Mouse (Mus musculus): Measurements from ENCODE around the gene Ghrh.

The Ghrh gene

DNA sequence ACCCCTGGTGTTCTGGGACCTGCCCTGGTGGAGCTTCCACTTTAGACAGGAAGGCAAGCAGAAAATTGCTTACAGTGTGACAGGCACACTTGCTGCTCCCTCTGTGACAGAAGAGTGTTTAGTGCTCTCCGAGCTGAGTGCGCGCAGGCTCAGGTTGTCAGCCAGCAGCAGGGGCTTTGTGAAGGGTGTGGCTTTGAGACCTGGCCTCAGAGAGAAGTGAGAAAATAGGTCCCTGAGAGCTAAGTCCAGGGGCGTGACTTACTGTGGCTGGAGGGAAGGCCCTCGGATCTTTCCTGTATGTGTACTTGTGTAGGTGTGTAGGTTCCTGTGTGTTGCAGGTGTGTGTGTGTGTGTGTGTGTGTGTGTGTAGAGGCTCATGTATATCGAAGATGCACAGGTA lies 4.0 kb downstream of the Ghrh start:
- DNase-seq: no peak

GRCm38 (mm10) chr2:157342328-157342926 lies 4.9 kb downstream of the Ghrh start:
- no peak for DNase-seq

DNA sequence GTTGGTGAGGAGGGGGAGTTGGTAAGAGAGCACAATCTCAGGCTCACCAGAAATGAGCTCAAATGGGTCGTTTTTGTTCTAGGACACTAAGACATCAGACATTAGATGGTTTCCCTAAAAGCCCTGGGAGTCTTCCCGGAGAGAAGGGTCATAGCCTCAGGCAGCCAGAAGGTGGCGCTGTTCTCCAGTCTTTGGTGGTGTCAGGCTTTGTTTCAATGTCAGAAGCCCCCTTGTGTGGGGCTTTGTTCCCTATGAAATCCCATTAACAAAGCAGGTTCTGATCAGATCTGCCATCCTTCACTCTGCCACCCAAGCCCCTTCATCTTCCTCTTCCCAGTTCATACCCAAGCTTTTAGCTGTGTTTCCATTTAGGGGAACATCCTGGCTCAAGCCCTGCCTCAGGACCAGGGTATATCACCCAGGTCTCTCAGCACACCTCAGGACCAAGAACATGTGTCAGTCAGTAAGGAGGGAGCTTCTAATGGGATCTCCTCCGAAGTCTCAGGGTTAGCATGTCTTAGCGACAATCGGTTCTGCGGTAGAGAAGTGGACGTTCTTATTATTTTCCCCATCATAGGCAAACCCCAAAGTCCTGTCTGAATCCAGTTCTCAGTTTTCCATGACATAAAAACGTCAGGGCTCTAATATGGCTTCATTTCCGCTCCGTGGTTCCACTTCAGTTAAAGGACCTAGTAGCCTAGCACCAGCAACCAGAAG lies 5.6 kb downstream of the Ghrh start:
- no peak for DNase-seq

GRCm38 (mm10) chr2:157340221-157340741 lies 7.0 kb downstream of the Ghrh start:
- DNase-seq: peak; percentile 19

GRCm38 (mm10) chr2:157339532-157339931 lies 7.8 kb downstream of the Ghrh start:
- DNase-seq: peak; percentile 11

- peak; percentile 35 for DNase-seq
Measured at GRCm38 (mm10) chr2:157338663-157339062, 8.6 kb downstream of the Ghrh start.

DNA sequence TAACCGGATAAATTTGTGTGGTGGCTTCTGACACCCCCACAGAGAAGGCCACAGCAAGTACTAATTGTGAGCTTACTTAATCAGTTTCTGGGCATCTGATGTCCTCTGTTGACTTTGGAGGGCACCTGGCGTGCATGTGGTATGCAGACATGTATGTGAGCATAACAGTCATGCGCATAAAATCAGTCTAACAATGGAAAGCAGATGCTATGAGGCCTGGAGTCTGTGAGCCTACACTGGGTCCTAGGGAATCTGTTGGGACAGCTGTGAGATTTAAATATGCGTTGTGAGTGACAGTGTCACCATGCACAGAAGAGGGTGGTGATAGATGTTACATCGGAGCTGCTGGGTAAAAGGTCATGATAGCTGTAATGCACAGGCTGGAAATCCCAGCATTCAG lies 15.2 kb downstream of the Ghrh start:
- no peak for DNase-seq

DNA sequence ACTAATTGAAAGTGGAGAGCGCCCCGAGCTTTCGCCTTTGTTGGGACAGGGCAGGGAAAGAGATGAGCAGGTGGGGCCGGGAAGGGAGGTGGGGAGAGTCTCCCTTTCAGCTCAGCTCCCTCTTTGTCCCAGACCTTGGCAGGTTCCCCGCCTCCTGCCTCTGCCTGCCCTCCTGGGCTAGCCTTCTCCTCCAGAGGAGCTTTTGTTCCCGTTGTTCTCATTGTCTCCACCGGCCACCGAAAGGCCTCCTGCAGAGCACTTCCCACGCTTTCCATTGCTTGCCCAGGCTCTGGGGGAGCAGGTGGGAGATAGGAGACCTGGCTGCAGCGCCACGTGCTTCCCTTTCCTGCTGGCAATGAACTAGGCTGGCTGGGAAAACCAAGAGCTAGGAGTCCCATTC lies 18.7 kb downstream of the Ghrh start:
- DNase-seq: no peak

GRCm38 (mm10) chr2:157328106-157328505 lies 19.2 kb downstream of the Ghrh start:
- no peak for DNase-seq

GRCm38 (mm10) chr2:157325238-157325637 lies 22.1 kb downstream of the Ghrh start:
- no peak for DNase-seq

GRCm38 (mm10) chr2:157322029-157322766 lies 25.1 kb downstream of the Ghrh start:
- DNase-seq: no peak

- DNase-seq: peak; percentile 39
Measured at GRCm38 (mm10) chr2:157320886-157321285, 26.4 kb downstream of the Ghrh start.

- DNase-seq: no peak
Measured at GRCm38 (mm10) chr2:157320135-157320534, 27.2 kb downstream of the Ghrh start.

DNA sequence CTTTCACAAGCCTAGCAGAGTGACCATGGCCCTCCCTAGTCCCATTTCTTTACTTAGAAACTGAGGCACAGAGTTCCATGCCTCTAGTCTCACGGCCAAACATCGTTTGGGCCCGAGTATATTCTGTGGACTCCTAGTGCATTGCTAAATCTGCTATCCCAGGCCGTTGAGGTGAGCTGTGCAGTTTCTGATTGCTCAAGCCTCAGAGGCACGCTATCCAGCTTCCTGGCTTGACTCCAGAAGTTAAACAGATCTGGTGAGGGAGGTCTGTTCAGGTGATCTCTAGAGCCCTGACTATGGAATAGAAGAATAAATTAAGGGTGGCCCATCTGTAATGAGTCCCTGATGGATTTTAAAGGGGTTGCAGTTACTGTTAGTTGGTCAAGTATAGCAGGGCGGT lies 30.1 kb downstream of the Ghrh start:
- no peak for DNase-seq

DNA sequence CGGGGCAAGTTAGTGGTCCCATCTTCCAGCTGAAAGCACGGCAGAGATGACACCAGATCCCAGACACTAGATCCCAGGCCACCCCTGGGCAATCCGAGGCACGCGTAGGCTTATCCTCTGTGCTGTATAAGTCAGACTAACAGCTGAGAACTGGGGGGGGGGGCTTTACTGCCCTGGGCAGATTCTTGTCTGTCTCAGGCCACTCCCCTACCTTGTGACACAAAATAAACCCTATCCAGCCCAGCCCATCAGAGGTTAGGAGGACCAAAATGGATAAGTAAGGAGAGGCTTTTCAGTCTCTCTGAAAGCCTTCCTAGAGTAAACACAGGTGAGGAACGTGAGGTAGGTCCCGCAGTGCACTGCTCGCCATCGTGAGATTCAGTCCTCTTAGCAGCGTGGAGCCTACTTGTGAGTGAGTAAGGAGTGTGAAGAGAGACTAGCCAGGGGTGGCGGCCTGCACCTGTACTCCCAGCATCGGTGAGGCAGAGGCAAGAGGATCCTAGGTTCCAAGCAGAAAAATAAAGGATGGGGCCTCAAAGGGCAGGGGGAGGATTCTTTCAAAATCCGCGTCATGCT lies 30.9 kb downstream of the Ghrh start:
- no peak for DNase-seq

DNA sequence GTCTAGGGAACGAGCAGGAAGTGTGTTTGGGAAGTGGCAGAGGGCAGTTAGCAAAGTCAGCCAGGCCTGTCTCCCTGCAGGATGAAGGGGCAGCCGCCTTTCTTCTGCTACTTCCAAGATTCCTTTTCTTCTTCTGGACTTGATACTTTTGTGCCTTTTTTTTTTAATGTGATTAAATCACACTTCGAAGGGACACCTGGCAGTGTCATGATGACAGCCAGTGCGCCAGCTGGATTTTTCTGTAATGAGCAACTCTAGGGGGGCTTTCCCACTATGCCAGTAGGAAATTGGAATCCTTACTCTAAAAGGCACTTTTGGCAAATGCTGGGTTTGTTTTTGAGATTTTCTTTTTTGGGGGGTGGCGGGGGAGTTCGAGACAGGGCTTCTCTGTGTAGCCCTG lies 31.8 kb downstream of the Ghrh start:
- no peak for DNase-seq

- peak; percentile 12 for DNase-seq
Measured at GRCm38 (mm10) chr2:157314310-157314709, 33.0 kb downstream of the Ghrh start.

- no peak for DNase-seq
Measured at GRCm38 (mm10) chr2:157313718-157314117, 33.6 kb downstream of the Ghrh start.

DNA sequence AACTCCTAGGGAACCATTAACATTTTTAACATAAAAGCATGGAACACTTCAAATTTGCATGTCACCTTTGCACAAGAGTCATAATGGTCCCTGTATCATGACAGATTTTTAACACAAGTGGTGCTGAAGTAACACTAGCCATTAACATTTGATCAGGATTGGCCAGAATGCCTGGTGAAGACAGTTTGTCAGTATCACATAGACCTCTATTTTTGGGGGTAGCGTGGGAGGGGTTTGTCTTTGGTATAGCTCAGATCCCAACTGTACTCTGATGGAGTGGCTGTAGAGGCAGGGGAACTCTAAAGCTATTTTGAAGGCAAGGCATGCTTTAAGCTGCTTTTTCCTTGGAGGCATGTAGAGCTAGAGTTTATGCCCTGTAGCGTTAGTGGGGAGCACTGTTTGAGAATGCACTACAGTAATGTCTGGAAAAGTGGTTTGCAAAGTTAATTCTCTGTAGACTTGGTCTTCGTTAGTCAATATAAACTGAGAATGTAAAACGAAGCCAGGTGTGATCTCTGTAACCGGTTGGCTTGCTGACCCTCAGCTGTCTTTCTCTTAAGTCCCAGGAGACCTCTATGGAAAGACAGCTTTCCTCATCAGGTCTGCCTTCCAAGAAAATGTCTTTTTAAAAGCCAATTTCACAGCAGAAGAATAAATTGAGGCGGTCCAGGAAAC lies 36.2 kb downstream of the Ghrh start:
- DNase-seq: no peak

- DNase-seq: no peak
Measured at GRCm38 (mm10) chr2:157309611-157310010, 37.7 kb downstream of the Ghrh start.

GRCm38 (mm10) chr2:157308273-157308917 lies 38.9 kb downstream of the Ghrh start:
- DNase-seq: no peak

- DNase-seq: no peak
Measured at GRCm38 (mm10) chr2:157307715-157308265, 39.5 kb downstream of the Ghrh start.

All from kidney, adult 11 months (tissue).